Mouse (Mus musculus) limb, embryonic 15.5 days (tissue): ENCODE data around the gene Pacsin1. TPM values are rescaled to one million over a fixed set of nuclear protein-coding genes. Genes with fewer than 3 reads are reported as not detected.

Source experiments
- ATAC-seq: fragments of 200-750 bp; cut with Nextera tagmentation; 2 replicates; pipeline ENCODE4 v1.8.0; 2017; ENCODE audit warnings: low read depth, moderate TSS enrichment; ENCODE audit not compliant: insufficient number of reproducible peaks, low FRiP score, low TSS enrichment
- H3K27ac ChIP-seq: fragments of 300-500 bp; sonication (generic); 2 replicates; pipeline ENCODE4 v1.5.1; 2015; ENCODE audit warnings: moderate library complexity, mild to moderate bottlenecking, inconsistent platforms
- H3K27me3 ChIP-seq: fragments of 300-500 bp; sonication (generic); 2 replicates; pipeline ENCODE4 v1.6.1; 2015; ENCODE audit warnings: inconsistent platforms
- H3K36me3 ChIP-seq: fragments of 300-500 bp; sonication (generic); 2 replicates; pipeline ENCODE4 v1.6.1; 2015; ENCODE audit warnings: inconsistent platforms
- H3K4me1 ChIP-seq: fragments of 300-500 bp; sonication (generic); 2 replicates; pipeline ENCODE4 v1.6.1; 2015; ENCODE audit warnings: inconsistent platforms
- H3K4me2 ChIP-seq: fragments of 300-500 bp; sonication (generic); 2 replicates; pipeline ENCODE4 v1.6.1; 2015; ENCODE audit warnings: mild to moderate bottlenecking, inconsistent platforms
- H3K4me3 ChIP-seq: fragments of 300-500 bp; sonication (generic); 2 replicates; pipeline ENCODE4 v1.5.1; 2015; ENCODE audit warnings: mild to moderate bottlenecking, inconsistent platforms
- H3K9ac ChIP-seq: fragments of 300-500 bp; sonication (generic); 2 replicates; pipeline ENCODE4 v1.6.1; 2015; ENCODE audit warnings: inconsistent platforms
- H3K9me3 ChIP-seq: fragments of 300-500 bp; sonication (generic); 2 replicates; pipeline ENCODE4 v1.6.1; 2016; ENCODE audit warnings: inconsistent platforms
- WGBS: fragments of 180-500 bp; shearing (Covaris S2); methylation state at CpG from one replicate; pipeline ENCODE4 v1.1.7; 2015; 5-methylcytosine and 5-hydroxymethylcytosine counted together
- polyA plus RNA-seq: library from polyadenylated mRNA; unstranded; fragments of >200 nt; fragmentation: Nextera tagmentation; extraction: Ambion mirVana; gene quantifications from 2 replicates; pipeline ENCODE4 v1.2.1, GENCODE M21; 2015

Gene Pacsin1
- polyA plus RNA-seq, 1 experiment from 2014 or later = 2.5 TPM

DNA sequence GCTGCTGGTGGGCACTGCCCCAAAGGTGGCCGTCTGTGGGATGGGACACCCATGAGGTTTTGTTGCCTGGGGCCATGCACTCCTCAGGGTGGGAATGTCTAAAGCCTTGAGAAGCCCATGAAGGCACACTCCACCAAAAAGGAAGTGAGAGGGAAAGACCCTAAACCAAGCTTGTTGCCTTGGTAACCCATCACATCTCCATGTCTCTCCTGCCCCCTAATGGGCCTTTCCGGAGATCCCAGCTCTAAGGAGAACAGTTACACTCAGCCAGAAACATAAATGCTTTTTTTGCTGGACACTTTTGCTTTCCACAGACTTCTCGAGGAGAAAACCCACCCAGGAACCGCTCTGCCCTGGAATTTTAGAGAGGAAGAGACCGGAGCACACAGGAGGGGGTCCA lies 62.9 kb downstream of the Pacsin1 start:
- H3K4me3 ChIP-seq = no peak overlapping the region
- no peaks in the 10 kb centered on the region for H3K36me3 ChIP-seq
- no peak for ATAC-seq
- 0 out of 2 replicates have a peak, but pooled peaks cover 5% of the 10 kb centered on the region for H3K27me3 ChIP-seq
- H3K4me1 ChIP-seq = peaks cover 10% of the 10 kb centered on the region; the same call in 1 of the 2 replicates
- H3K4me2 ChIP-seq = no peak overlapping the region
- H3K27ac ChIP-seq = no peak overlapping the region
- H3K9ac ChIP-seq = no peak overlapping the region
- no peaks in the 10 kb centered on the region for H3K9me3 ChIP-seq
- WGBS = 48% methylated on average over 5 of the region's 5 CpGs

DNA sequence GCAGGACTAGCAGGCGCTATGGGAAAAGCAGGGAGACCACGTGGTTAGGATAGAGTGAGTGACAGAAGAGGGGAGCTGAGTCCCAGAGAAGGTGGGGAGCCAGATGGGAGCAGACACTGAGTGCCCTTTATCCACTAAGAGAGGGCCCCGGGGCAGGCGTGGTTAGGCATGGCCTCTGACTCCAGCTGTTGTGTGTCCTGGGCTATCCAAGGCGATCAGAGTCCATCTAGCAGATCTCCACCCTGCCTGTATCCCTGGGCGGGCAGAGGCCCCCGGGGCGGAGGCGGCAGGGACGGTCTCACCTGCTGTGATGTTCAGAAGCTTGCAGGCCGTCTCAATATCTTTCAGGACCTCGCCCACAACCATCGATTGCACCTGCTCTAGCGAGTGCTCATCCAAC lies 64.4 kb downstream of the Pacsin1 start:
- WGBS = 61% methylated on average over 14 of the region's 14 CpGs
- H3K9me3 ChIP-seq = no peaks in the 10 kb centered on the region
- peaks cover 10% of the 10 kb centered on the region; the same call in 1 of the 2 replicates for H3K4me1 ChIP-seq
- no peak overlapping the region for H3K27ac ChIP-seq
- no peak for ATAC-seq
- H3K36me3 ChIP-seq = no peaks in the 10 kb centered on the region
- H3K27me3 ChIP-seq = 0 out of 2 replicates have a peak, but pooled peaks cover 5% of the 10 kb centered on the region
- no peak overlapping the region for H3K9ac ChIP-seq
- H3K4me2 ChIP-seq = no peak overlapping the region
- no peak overlapping the region for H3K4me3 ChIP-seq

DNA sequence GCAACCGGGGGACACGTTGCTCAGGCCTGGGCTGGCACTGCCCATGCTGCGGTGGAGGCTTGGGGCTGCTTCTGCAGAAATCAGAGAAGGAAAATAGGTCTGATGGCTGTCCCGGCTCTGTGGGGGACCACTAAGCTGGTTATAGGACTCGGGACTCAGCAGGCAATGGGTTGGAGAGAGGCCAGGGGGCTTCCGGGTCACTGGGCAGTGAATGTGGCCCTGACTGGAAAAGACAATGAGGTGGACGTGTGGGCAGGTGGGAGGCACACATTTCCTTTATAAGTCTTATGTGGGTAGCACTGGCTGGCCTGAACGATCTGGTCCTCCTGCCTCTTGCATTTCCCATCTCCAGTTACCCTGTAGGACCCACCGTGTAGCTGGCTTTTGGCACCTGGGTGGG lies 65.0 kb downstream of the Pacsin1 start:
- H3K27ac ChIP-seq = no peak overlapping the region
- H3K27me3 ChIP-seq = 0 out of 2 replicates have a peak, but pooled peaks cover 5% of the 10 kb centered on the region
- H3K4me1 ChIP-seq = peaks cover 14% of the 10 kb centered on the region
- ATAC-seq = no peak
- 69% methylated on average over 9 of the region's 9 CpGs for WGBS
- H3K4me2 ChIP-seq = no peak overlapping the region
- H3K9me3 ChIP-seq = no peaks in the 10 kb centered on the region
- H3K36me3 ChIP-seq = no peaks in the 10 kb centered on the region
- no peak overlapping the region for H3K9ac ChIP-seq
- no peak overlapping the region for H3K4me3 ChIP-seq

DNA sequence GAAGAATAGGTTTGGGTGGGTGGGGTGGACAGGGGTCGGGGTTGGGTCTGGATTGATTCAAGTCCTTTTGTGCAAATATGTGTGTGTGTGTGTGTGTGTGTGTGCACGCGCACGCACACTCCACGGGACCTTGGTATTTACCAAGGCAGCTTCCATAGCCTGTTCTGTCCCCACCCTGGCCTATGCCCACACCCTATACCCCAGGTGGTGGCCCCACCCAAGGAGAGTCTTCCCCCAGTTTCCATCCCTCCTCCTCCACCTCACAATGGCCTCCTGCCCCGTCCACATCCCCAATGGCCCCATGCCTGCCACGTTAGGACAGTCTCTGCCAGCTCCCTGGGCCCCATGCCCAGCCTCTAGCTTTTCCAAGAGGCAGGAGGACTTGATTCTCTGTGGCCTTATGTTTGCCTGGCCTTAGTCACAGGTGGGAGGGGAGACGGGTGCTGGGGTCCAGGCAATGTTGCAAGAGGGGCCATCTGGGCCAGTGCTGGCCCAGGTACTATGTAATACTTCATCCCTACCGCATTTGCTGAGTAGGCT lies 65.9 kb downstream of the Pacsin1 start:
- no peaks in the 10 kb centered on the region for H3K9me3 ChIP-seq
- no peak overlapping the region for H3K4me2 ChIP-seq
- no peaks in the 10 kb centered on the region for H3K36me3 ChIP-seq
- H3K9ac ChIP-seq = no peak overlapping the region
- WGBS = 80% methylated on average over 9 of the region's 9 CpGs
- peaks cover 16% of the 10 kb centered on the region for H3K4me1 ChIP-seq
- no peak overlapping the region for H3K27ac ChIP-seq
- H3K4me3 ChIP-seq = no peak overlapping the region
- ATAC-seq = no peak
- H3K27me3 ChIP-seq = 0 out of 2 replicates have a peak, but pooled peaks cover 5% of the 10 kb centered on the region

DNA sequence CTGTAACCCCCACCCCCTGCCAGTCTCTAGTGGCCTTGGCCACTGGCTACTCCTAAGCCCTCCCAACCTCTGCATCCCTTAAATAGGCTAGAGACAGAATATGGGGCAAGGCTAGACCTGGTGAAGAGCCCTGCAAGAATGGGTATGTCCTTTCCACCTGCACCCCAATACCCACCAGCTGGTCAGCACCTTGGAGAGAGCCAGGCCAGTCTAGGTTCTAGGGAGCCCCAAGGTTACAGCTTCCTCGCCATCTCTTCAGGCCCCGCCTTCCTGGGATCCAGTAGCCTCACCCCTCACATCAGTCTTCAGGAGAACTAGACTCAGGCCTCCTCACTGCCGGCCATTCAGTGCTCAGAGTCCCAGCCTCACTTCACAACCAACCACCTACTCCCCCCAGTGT lies 69.0 kb downstream of the Pacsin1 start:
- Histone ChIP-seq H3K4me2 (no peak overlapping the region), H3K9me3 (no peaks in the 10 kb centered on the region), H3K27ac (no peak overlapping the region), H3K36me3 (no peaks in the 10 kb centered on the region), H3K27me3 (no peaks in the 10 kb centered on the region), H3K9ac (no peak overlapping the region), H3K4me1 (peaks cover 11% of the 10 kb centered on the region), H3K4me3 (no peak overlapping the region)
- WGBS = 21% methylated on average over 3 of the region's 3 CpGs
- ATAC-seq = no peak

DNA sequence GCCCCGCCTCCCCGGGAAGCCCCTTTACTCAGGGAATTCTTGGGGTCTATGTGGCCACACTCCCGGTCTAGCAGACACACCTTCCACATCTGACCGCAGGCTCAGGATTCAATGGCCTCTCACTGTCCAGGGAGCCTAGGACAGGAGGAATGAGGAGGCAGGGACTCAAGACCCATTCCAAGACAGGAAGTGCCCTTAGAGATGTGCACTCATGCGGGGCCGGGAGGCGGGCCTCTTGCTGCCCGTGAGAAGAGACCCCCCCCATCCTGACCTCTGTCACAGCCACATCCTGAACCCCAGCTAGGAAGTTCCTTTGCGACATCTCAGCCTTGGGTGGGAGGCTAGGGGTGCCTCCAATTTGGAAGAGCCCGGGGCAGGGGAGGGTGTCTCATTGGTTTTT lies 69.7 kb downstream of the Pacsin1 start:
- Histone ChIP-seq H3K9ac (no peak overlapping the region), H3K36me3 (no peaks in the 10 kb centered on the region), H3K4me1 (peaks cover 11% of the 10 kb centered on the region), H3K4me3 (no peak overlapping the region), H3K27me3 (no peaks in the 10 kb centered on the region), H3K27ac (no peak overlapping the region), H3K4me2 (no peak overlapping the region), H3K9me3 (no peaks in the 10 kb centered on the region)
- 41% methylated on average over 10 of the region's 10 CpGs for WGBS
- ATAC-seq = no peak

DNA sequence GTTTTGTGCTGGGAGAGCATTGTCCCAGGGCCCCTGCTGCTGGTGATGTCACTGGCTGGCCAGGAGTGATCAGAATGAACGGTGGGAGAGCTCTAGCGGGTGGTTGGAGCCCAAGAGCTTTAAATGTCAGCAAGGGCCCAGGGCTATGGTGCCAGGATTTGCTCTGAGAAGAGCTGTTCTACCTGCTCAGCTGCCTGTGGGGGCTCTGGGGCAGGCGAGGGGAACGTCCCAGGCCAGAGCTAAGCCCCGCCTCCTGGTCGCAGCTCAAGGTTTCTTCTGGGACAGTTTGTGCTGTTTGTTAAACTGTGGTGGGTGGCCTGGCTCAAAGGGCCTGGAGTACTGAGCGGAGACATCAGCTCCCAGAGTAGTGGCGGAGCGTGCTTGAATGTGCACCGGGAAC lies 70.1 kb downstream of the Pacsin1 start:
- Histone ChIP-seq H3K27ac (no peak overlapping the region), H3K4me1 (peaks cover 11% of the 10 kb centered on the region), H3K9me3 (no peaks in the 10 kb centered on the region), H3K9ac (no peak overlapping the region), H3K27me3 (no peaks in the 10 kb centered on the region), H3K4me3 (no peak overlapping the region), H3K4me2 (no peak overlapping the region), H3K36me3 (no peaks in the 10 kb centered on the region)
- WGBS = 15% methylated on average over 10 of the region's 10 CpGs
- ATAC-seq = no peak

DNA sequence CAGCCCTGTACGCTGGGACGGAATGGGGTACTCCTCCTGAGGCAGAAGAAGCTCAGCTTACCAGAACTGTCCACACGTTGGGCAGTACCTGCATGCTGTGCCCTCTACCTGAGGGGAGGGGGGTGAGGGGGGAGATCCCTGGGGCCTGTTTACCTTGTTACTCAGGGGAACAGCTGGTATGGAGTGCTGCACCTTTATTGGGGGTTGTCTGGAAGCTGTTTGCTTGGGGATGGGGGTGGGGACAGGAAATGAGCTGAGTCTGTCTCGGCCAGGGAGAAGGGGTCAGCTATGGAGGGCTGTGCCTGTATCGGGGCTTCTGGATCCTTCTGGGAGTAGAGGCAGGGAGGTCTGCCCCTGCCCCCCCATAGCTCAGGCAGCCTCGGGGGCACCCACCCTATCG lies 71.2 kb downstream of the Pacsin1 start:
- Histone ChIP-seq H3K27ac (no peak overlapping the region), H3K4me3 (no peak overlapping the region), H3K9ac (no peak overlapping the region), H3K4me1 (peaks cover 11% of the 10 kb centered on the region), H3K27me3 (no peaks in the 10 kb centered on the region), H3K4me2 (no peak overlapping the region), H3K9me3 (no peaks in the 10 kb centered on the region), H3K36me3 (no peaks in the 10 kb centered on the region)
- 25% methylated on average over 7 of the region's 7 CpGs for WGBS
- no peak for ATAC-seq

DNA sequence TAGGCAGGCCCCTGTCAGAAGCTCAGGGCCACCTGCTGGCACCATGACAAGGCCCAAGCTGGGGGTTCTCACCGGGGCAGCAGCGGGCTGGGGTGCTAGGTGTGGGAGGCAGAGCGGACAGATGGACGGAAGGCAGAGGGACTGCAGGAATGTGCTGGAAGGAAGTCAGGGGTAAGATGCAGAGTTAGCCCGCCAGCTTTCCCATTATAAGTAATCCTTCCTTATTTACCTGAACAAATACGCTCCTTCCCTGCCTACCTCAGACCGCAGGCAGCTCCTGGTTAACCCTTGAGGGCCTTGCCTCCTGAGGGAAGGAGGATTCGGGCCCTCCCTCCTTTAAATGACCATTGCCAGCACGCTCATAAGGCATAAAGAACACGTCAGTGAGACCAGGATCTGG lies 73.5 kb downstream of the Pacsin1 start, which contains the start of gene Spdef:
Gene Spdef, minus strand, starts transcription at position 186 of the 400 bp plus-strand sequence.
- no peaks in the 10 kb centered on the region for H3K36me3 ChIP-seq
- no peak within 1 kb of the TSS for H3K4me2 ChIP-seq
- H3K4me3 ChIP-seq = no peak within 1 kb of the TSS
- peaks cover 11% of the 10 kb centered on the region for H3K4me1 ChIP-seq
- H3K27me3 ChIP-seq = no peaks in the 10 kb centered on the region
- no peak within 1 kb of the TSS for H3K9ac ChIP-seq
- H3K27ac ChIP-seq = no peak within 1 kb of the TSS
- WGBS = 76% methylated on average over 10 of the region's 10 CpGs
- no peaks in the 10 kb centered on the region for H3K9me3 ChIP-seq
- no peak for ATAC-seq

DNA sequence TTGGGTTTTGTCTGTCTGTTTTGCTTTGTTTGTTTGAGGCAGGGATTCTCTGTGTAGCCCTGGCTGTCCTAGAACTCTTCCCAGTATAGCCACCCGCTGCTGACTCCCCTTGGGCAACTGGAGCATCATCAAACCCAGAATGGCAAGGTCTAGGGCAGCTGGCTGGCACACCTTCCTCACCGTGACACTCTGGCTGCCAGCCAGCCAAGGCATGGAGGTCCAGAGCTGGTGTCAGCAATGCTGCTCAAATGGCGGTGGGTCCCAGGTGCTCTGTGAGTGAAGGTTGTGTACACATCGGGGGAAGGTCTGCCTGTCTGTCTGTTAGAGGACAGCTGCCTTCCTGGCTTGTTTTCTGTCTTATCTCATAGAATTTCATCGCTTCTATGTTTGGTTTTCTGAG lies 76.8 kb downstream of the Pacsin1 start:
- WGBS = 70% methylated on average over 5 of the region's 5 CpGs

DNA sequence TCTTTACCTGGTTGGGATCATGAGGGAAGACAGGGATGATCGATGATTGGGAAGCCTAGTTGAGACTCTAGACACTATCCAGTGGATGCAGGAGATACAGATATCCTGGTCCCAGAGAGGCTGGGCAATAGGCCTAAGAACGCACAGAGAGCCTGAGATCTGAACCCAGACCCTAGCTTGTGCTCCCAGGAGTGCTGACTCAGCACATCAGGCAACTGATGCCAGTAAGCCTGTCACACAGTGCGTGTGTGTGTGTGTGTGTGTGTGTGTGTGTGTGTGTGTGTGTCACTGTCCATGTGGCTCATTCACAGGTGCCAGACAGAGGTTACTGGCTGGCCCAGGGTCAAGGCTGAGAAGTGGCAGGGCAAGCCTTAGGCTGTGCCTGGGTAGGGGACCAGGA lies 77.4 kb downstream of the Pacsin1 start:
- H3K4me1 ChIP-seq = no peaks in the 10 kb centered on the region
- WGBS = 86% methylated on average over 3 of the region's 3 CpGs
- H3K27ac ChIP-seq = no peak overlapping the region
- H3K9me3 ChIP-seq = no peaks in the 10 kb centered on the region
- no peaks in the 10 kb centered on the region for H3K36me3 ChIP-seq
- no peaks in the 10 kb centered on the region for H3K27me3 ChIP-seq
- no peak for ATAC-seq
- H3K4me2 ChIP-seq = no peak overlapping the region
- no peak overlapping the region for H3K4me3 ChIP-seq
- H3K9ac ChIP-seq = no peak overlapping the region

More for the DNA sequence above, 76.8 kb downstream of the Pacsin1 start:
- no peaks in the 10 kb centered on the region for H3K27me3 ChIP-seq
- ATAC-seq = no peak
- no peaks in the 10 kb centered on the region for H3K36me3 ChIP-seq
- no peaks in the 10 kb centered on the region for H3K9me3 ChIP-seq
- H3K9ac ChIP-seq = no peak overlapping the region
- no peaks in the 10 kb centered on the region for H3K4me1 ChIP-seq
- no peak overlapping the region for H3K4me3 ChIP-seq
- no peak overlapping the region for H3K4me2 ChIP-seq
- no peak overlapping the region for H3K27ac ChIP-seq

DNA sequence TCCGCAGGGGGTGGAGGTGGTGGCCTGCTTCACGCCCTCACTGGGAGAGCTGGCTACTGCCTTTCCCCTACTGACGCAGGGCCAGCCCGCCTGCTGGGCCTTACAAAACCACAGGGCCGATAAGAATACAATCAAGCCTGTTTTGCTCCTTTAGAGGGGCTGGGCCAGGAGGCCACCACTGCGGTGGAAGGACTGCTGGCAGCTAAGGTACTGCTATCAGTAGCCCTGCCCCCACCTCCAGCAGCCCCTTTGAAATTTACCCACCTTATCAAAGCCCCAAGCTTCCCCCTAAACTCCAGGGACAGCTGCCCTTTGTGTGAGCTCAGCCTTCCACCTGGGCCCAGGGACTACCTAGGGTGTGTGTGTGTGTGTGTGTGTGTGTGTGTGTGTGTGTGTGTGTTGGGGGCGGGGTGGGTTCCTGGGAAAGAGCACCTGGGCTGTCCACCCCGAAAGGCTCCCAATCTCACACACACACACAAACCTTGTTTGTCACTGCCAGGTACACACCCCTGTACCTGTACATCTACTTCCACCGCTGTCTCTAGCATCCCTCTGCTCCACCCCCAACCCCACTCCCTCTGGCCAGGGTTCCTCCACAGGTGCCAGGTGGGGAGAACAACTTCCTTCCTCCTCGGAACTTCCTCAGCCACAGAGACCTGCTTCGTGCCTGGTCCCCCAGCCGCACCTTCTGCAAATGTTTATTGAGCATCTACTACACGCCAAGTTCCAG lies 79.2 kb downstream of the Pacsin1 start:
- no peak overlapping the region for H3K9ac ChIP-seq
- ATAC-seq = no peak
- 22% methylated on average over 12 of the region's 13 CpGs for WGBS

More for the DNA sequence above, 79.2 kb downstream of the Pacsin1 start:
- Histone ChIP-seq H3K36me3 (no peaks in the 10 kb centered on the region), H3K9me3 (no peaks in the 10 kb centered on the region), H3K27ac (no peak overlapping the region), H3K4me1 (no peaks in the 10 kb centered on the region), H3K4me2 (no peak overlapping the region), H3K4me3 (no peak overlapping the region), H3K27me3 (no peaks in the 10 kb centered on the region)
